In the genomic region with DNA sequence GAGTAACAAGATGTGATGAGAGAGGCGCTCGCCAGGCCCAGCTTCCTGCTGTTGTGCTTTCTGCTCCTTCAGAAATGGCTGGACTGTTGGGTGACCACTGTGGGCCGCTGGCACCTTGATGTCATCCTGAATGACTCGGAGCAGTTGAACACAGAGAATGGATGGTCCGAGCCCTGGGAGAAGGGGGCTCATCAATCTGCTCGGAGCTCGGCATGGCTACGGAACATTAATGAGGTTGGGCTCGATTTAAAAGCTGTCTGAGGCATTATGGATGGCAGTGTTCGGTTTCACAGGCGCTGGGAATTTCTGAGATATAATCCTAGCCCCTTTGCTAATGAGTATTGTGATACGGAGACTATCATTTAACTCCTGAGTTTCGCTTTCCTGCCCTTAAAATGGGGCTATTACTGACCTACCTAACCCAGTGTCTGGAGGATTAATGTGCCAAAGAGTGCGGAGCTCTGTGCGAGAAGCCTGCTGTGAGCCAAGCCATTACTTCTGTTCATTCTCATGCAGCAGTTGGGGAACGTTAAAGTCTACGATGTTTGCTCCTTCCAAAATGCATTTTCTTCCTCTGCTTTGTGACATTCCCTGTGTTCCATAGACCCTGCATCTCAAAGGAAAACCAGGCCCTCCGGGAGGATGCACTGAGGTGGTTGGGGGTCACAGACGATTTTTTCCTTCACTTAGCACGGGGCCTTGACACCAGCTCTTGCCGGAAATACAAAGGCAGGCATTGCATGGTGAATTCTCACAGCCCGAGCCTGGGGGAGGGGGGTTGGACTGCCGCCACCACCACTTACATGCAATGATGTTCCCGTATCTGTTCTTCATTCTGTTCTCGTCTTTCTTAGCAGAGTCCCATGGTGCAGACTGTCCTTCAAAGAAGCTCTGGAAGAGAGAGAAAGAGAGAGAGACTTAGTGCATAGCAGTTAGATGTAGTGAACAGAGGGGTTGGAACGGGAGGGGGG, we compare ENCODE assay signal across 13 mouse cellular contexts.
DNase-seq lines count a peak whose midpoint lies in the region; ATAC-seq and TF ChIP-seq lines count a peak whose summit lies in the region.
"Had no signal": no experiment of that assay in that cellular context is flagged by ENCODE, and none has a peak within 500 bp of the region (broad histone marks: within the 10 kb centered on the region; RNA-seq: fewer than 3 reads in every experiment).

No protein-coding gene starts in this region.

- WGBS in limb, embryonic 14.5 days: 30% methylated on average over 26 of the region's 26 CpGs
- 53% methylated on average over 26 of the region's 26 CpGs for WGBS in stomach, embryonic 16.5 days
- 69% methylated on average over 26 of the region's 26 CpGs for WGBS in liver, embryonic 12.5 days (ENCODE audit: insufficient replicate concordance)

- no peak overlapping the region for H3K4me3 ChIP-seq in limb, embryonic 14.5 days (replicated peaks; ENCODE audit: low read length)
- no peak overlapping the region for H3K4me3 ChIP-seq in stomach, embryonic 16.5 days (replicated peaks; ENCODE audit: low read length)
- no peak overlapping the region for H3K4me3 ChIP-seq in liver, embryonic 12.5 days

- H3K4me2 ChIP-seq in limb, embryonic 14.5 days (replicated peaks; ENCODE audit: low read depth, low read length, severe bottlenecking): peak overlapping the region; percentile 13; the same call in 1 of the 2 replicates
- peak overlapping the region; percentile 14; the same call in 1 of the 2 replicates for H3K4me2 ChIP-seq in stomach, embryonic 16.5 days (ENCODE audit: low read depth, low read length)
- no peak overlapping the region for H3K4me2 ChIP-seq in liver, embryonic 12.5 days

- TF ChIP-seq POLR2A in limb, embryonic 14.5 days (IDR thresholded peaks at IDR 0.05; ENCODE audit: borderline replicate concordance, extremely low read depth, insufficient read depth, insufficient read length): no peak

- H3K27ac ChIP-seq in limb, embryonic 14.5 days (replicated peaks; ENCODE audit: low read depth, low read length): no peak overlapping the region
- peak overlapping the region; percentile 21; the same call in 1 of the 2 replicates for H3K27ac ChIP-seq in stomach, embryonic 16.5 days (ENCODE audit: low read length)
- no peak overlapping the region for H3K27ac ChIP-seq in liver, embryonic 12.5 days

- DNase-seq in embryo, embryonic 10 days (ENCODE audit: low spot score): peak; percentile 35
- DNase-seq in embryo, embryonic 9.5 days (ENCODE audit: extremely low spot score): no peak
- DNase-seq in right cerebral cortex, postnatal 10 days (ENCODE audit: low spot score in 2 of 2): peak; percentile 49 to 59
- no peak for DNase-seq in right cerebral cortex, postnatal 36 days (ENCODE audit: low spot score in 2 of 2)
- DNase-seq in limb, embryonic 14.5 days (ENCODE audit: low spot score): no peak
- no peak for DNase-seq in spleen, postnatal 4 days (ENCODE audit: low spot score in 2 of 2)
- DNase-seq: gastrocnemius, postnatal 10 days; heart, postnatal 36 days; lung, postnatal 36 days; right cerebral cortex, postnatal 25 days had no signal

- 0 out of 2 replicates have a peak, but pooled peaks cover 4% of the 10 kb centered on the region for H3K27me3 ChIP-seq in limb, embryonic 14.5 days (ENCODE audit: control insufficient read depth, insufficient read depth, low read length)
- H3K27me3 ChIP-seq in stomach, embryonic 16.5 days (ENCODE audit: control insufficient read depth, insufficient read depth, low read length): no peaks in the 10 kb centered on the region
- no peaks in the 10 kb centered on the region for H3K27me3 ChIP-seq in liver, embryonic 12.5 days (replicated peaks)
- H3K27me3 ChIP-seq: Patski had no signal

- H3K9ac ChIP-seq in limb, embryonic 14.5 days (ENCODE audit: low read depth, low read length, severe bottlenecking): no peak overlapping the region
- no peak overlapping the region for H3K9ac ChIP-seq in stomach, embryonic 16.5 days (ENCODE audit: low read length)
- no peak overlapping the region for H3K9ac ChIP-seq in liver, embryonic 12.5 days

- no peak for ATAC-seq in limb, embryonic 14.5 days (ENCODE audit: low FRiP score, low read depth)
- no peak for ATAC-seq in stomach, embryonic 16.5 days (ENCODE audit: insufficient read depth, low FRiP score)
- no peak for ATAC-seq in liver, embryonic 12.5 days
- ATAC-seq: Patski had no signal

- no peaks in the 10 kb centered on the region for H3K9me3 ChIP-seq in limb, embryonic 14.5 days (ENCODE audit: control insufficient read depth, low read length)
- no peaks in the 10 kb centered on the region for H3K9me3 ChIP-seq in stomach, embryonic 16.5 days (replicated peaks; ENCODE audit: control insufficient read depth, low read length)
- H3K9me3 ChIP-seq in liver, embryonic 12.5 days (replicated peaks): no peaks in the 10 kb centered on the region

- peaks cover 8% of the 10 kb centered on the region for H3K4me1 ChIP-seq in limb, embryonic 14.5 days (ENCODE audit: control insufficient read depth, insufficient read depth, low read length)
- H3K4me1 ChIP-seq in stomach, embryonic 16.5 days (ENCODE audit: control insufficient read depth, insufficient read depth, low read length): peaks cover 7% of the 10 kb centered on the region
- no peaks in the 10 kb centered on the region for H3K4me1 ChIP-seq in liver, embryonic 12.5 days

- peaks cover 7% of the 10 kb centered on the region; the same call in 1 of the 2 replicates for H3K36me3 ChIP-seq in limb, embryonic 14.5 days (ENCODE audit: control insufficient read depth, insufficient read depth, low read length)
- no peaks in the 10 kb centered on the region for H3K36me3 ChIP-seq in stomach, embryonic 16.5 days (ENCODE audit: control insufficient read depth, insufficient read depth, low read length)
- H3K36me3 ChIP-seq in liver, embryonic 12.5 days: no peaks in the 10 kb centered on the region

Comparison
In these comparisons a context has a peak if more than half of its experiments do, and no peak if none do; other contexts are left out.
1. DNase-seq: peak in embryo, embryonic 10 days (single experiment) and right cerebral cortex, postnatal 10 days (2 of 2); none in embryo, embryonic 9.5 days (single experiment), right cerebral cortex, postnatal 36 days (0 of 2), limb, embryonic 14.5 days (single experiment) and spleen, postnatal 4 days (0 of 2).